ENCODE assay signal across 8 mouse cellular contexts in the genomic region with DNA sequence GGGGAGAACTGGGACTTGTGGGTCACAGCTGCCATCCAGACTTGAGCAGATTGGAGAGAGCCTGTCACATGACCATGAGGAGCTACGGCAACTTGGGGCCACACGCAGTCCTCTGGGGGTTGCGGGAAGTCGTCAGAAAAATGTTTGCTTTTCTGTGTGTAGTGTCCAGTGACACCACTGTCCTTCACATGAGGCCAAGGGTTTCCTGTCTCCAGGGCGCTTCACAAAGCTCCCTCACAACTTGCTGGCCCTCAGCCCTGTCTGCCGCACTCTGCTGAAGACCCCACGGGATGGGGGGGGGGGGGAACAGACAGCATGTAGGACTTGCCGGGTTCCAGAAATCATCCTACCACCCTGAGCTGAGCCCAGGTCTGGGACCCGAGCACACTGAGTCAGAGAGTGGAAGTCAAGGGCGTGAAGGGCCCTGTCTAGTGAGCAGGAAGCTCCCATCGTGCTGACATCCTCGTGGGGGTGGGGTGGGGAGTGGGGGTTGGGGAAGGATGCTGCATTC. TPM values are rescaled to one million over a fixed set of nuclear protein-coding genes. Genes with fewer than 3 reads are reported as not detected.
A peak's percentile ranks its signal among the peaks of the same experiment; 100 is the strongest.
DNase-seq lines count a peak whose midpoint lies in the region; ATAC-seq and TF ChIP-seq lines count a peak whose summit lies in the region.

No protein-coding gene starts in this region.

- peak; percentile 14; the same call in 1 of the 2 replicates for ATAC-seq in kidney, postnatal 0 days (replicated peaks; ENCODE audit: low FRiP score, low read depth)
- peak; percentile 7 for ATAC-seq in embryonic facial prominence, embryonic 14.5 days (ENCODE audit: low read depth)
- ATAC-seq in intestine, embryonic 16.5 days = 0 out of 2 replicates have a peak, but pooled peaks have one; percentile 0
- peak; percentile 66 for ATAC-seq in midbrain, postnatal 0 days (ENCODE audit: low FRiP score)
- no peak for ATAC-seq in erythroid progenitor cell, adult 5-6 weeks (replicated peaks; ENCODE audit: low FRiP score, poor library complexity, severe bottlenecking)

- no peaks in the 10 kb centered on the region for H3K9me3 ChIP-seq in kidney, postnatal 0 days (replicated peaks; ENCODE audit: low read length)
- no peaks in the 10 kb centered on the region for H3K9me3 ChIP-seq in embryonic facial prominence, embryonic 14.5 days (ENCODE audit: control insufficient read depth, low read length)
- no peaks in the 10 kb centered on the region for H3K9me3 ChIP-seq in intestine, embryonic 16.5 days (ENCODE audit: control insufficient read depth, low read length)
- no peaks in the 10 kb centered on the region for H3K9me3 ChIP-seq in midbrain, postnatal 0 days (ENCODE audit: low read length)

- peak overlapping the region; percentile 81 for H3K27ac ChIP-seq in kidney, postnatal 0 days
- H3K27ac ChIP-seq in embryonic facial prominence, embryonic 14.5 days (replicated peaks; ENCODE audit: low read depth, low read length) = peak overlapping the region; percentile 66; the same call in 1 of the 2 replicates
- H3K27ac ChIP-seq in intestine, embryonic 16.5 days (ENCODE audit: low read length) = peak overlapping the region; percentile 79
- peak overlapping the region; percentile 75 for H3K27ac ChIP-seq in midbrain, postnatal 0 days (ENCODE audit: low read depth, low read length)

- H3K4me2 ChIP-seq in kidney, postnatal 0 days (ENCODE audit: low read length) = peak overlapping the region; percentile 19; the same call in 1 of the 2 replicates
- peak overlapping the region; percentile 38 for H3K4me2 ChIP-seq in embryonic facial prominence, embryonic 14.5 days (ENCODE audit: low read depth, low read length)
- H3K4me2 ChIP-seq in intestine, embryonic 16.5 days (ENCODE audit: low read depth, low read length) = peak overlapping the region; percentile 13; the same call in 1 of the 2 replicates
- H3K4me2 ChIP-seq in midbrain, postnatal 0 days (ENCODE audit: low read depth, low read length, poor library complexity, severe bottlenecking) = peak overlapping the region; percentile 15; the same call in 1 of the 2 replicates

- no peaks in the 10 kb centered on the region for H3K27me3 ChIP-seq in kidney, postnatal 0 days (ENCODE audit: insufficient read depth, low read length)
- no peaks in the 10 kb centered on the region for H3K27me3 ChIP-seq in embryonic facial prominence, embryonic 14.5 days (replicated peaks; ENCODE audit: control insufficient read depth, insufficient read depth, low read length)
- no peaks in the 10 kb centered on the region for H3K27me3 ChIP-seq in intestine, embryonic 16.5 days (replicated peaks; ENCODE audit: control insufficient read depth, insufficient read depth, low read length)
- H3K27me3 ChIP-seq in midbrain, postnatal 0 days (ENCODE audit: insufficient read depth, low read length) = no peaks in the 10 kb centered on the region

- no peak for TF ChIP-seq CTCF in kidney, postnatal 0 days (IDR thresholded peaks at IDR 0.05; ENCODE audit: low read depth)
- TF ChIP-seq CTCF in midbrain, postnatal 0 days (IDR thresholded peaks at IDR 0.05) = no peak

- H3K36me3 ChIP-seq in kidney, postnatal 0 days (ENCODE audit: insufficient read depth, low read length) = no peaks in the 10 kb centered on the region
- no peaks in the 10 kb centered on the region for H3K36me3 ChIP-seq in embryonic facial prominence, embryonic 14.5 days (ENCODE audit: control insufficient read depth, insufficient read depth, low read length)
- no peaks in the 10 kb centered on the region for H3K36me3 ChIP-seq in intestine, embryonic 16.5 days (ENCODE audit: control insufficient read depth, insufficient read depth, low read length)
- H3K36me3 ChIP-seq in midbrain, postnatal 0 days (ENCODE audit: insufficient read depth, low read length) = no peaks in the 10 kb centered on the region

- peak overlapping the region; percentile 46; the same call in 1 of the 2 replicates for H3K9ac ChIP-seq in kidney, postnatal 0 days (ENCODE audit: low read depth, low read length)
- peak overlapping the region; percentile 51 for H3K9ac ChIP-seq in embryonic facial prominence, embryonic 14.5 days (ENCODE audit: low read depth, low read length)
- H3K9ac ChIP-seq in intestine, embryonic 16.5 days (ENCODE audit: low read depth, low read length) = peak overlapping the region; percentile 59; the same call in 1 of the 2 replicates
- peak overlapping the region; percentile 36; the same call in 1 of the 2 replicates for H3K9ac ChIP-seq in midbrain, postnatal 0 days (replicated peaks; ENCODE audit: low read length, poor library complexity, severe bottlenecking)

- 15% methylated on average over 11 of the region's 12 CpGs for WGBS in kidney, postnatal 0 days
- WGBS in embryonic facial prominence, embryonic 14.5 days = 12% methylated on average over 10 of the region's 12 CpGs
- WGBS in intestine, embryonic 16.5 days = 15% methylated on average over 12 of the region's 12 CpGs
- WGBS in midbrain, postnatal 0 days = 2% methylated on average over 12 of the region's 12 CpGs

- peaks cover 36% of the 10 kb centered on the region for H3K4me1 ChIP-seq in kidney, postnatal 0 days (replicated peaks; ENCODE audit: insufficient read depth, low read length)
- peaks cover 23% of the 10 kb centered on the region for H3K4me1 ChIP-seq in embryonic facial prominence, embryonic 14.5 days (ENCODE audit: control insufficient read depth, insufficient read depth, low read length)
- peaks cover 57% of the 10 kb centered on the region for H3K4me1 ChIP-seq in intestine, embryonic 16.5 days (ENCODE audit: control insufficient read depth, insufficient read depth, low read length)
- peaks cover 23% of the 10 kb centered on the region for H3K4me1 ChIP-seq in midbrain, postnatal 0 days (ENCODE audit: insufficient read depth, low read length)

- peak; percentile 61 for DNase-seq in kidney, postnatal 0 days (ENCODE audit: low spot score)
- DNase-seq in kidney, postnatal 25 days = no peak
- no peak for DNase-seq in embryonic facial prominence, embryonic 14.5 days (ENCODE audit: low spot score)
- DNase-seq in midbrain, postnatal 0 days (ENCODE audit: low spot score) = no peak
- no peak for DNase-seq in urinary bladder, adult 2 months (ENCODE audit: low spot score)
- DNase-seq in ovary, postnatal 10 days (ENCODE audit: low spot score) = no peak

- no peak overlapping the region for H3K4me3 ChIP-seq in kidney, postnatal 0 days (replicated peaks; ENCODE audit: low read depth, low read length)
- no peak overlapping the region for H3K4me3 ChIP-seq in embryonic facial prominence, embryonic 14.5 days (ENCODE audit: low read depth, low read length)
- no peak overlapping the region for H3K4me3 ChIP-seq in intestine, embryonic 16.5 days (ENCODE audit: low read length)
- no peak overlapping the region for H3K4me3 ChIP-seq in midbrain, postnatal 0 days (ENCODE audit: low read depth, low read length)

RNA-seq across cellular contexts. Expression of a gene that starts 16.4 kb away (rescaled TPM):
- polyA plus RNA-seq in kidney, postnatal 0 days (2015; fragmentation: Nextera tagmentation; extraction: Ambion mirVana) = 6.3 and 6.8 TPM in 2 replicates
- 5.8 and 7.9 TPM in 2 replicates for polyA plus RNA-seq in embryonic facial prominence, embryonic 14.5 days (2014; fragmentation: Nextera tagmentation; extraction: Ambion mirVana)
- 11.3 and 12.7 TPM in 2 replicates for polyA plus RNA-seq in intestine, embryonic 16.5 days (2015; fragmentation: Nextera tagmentation; extraction: Ambion mirVana)
- total RNA-seq in midbrain, postnatal 0 days (2014; rRNA removed) = 23.2 and 27.5 TPM in 2 replicates
- 8.4 and 8.7 TPM in 2 replicates for polyA plus RNA-seq in midbrain, postnatal 0 days (2015; fragmentation: Nextera tagmentation; extraction: Ambion mirVana)
- total RNA-seq in erythroid progenitor cell, adult 5-6 weeks (2015; ENCODE audit: low replicate concordance) = 1.8 and 2.1 TPM in 2 replicates
- 0.39 and 2.3 TPM in 2 replicates for total RNA-seq in erythroid progenitor cell, adult 5-6 weeks (2017; ENCODE audit: low replicate concordance)
- polyA plus RNA-seq in urinary bladder, adult 2 months (2012; rRNA removed) = 17.1 and 25.1 TPM in 2 replicates

RNA-seq across cellular contexts. Expression of a gene that starts 18.7 kb away (rescaled TPM):
- polyA plus RNA-seq in kidney, postnatal 0 days (2015; fragmentation: Nextera tagmentation; extraction: Ambion mirVana) = 45.7 and 48.9 TPM in 2 replicates
- polyA plus RNA-seq in embryonic facial prominence, embryonic 14.5 days (2014; fragmentation: Nextera tagmentation; extraction: Ambion mirVana) = 59.0 and 61.5 TPM in 2 replicates
- 43.0 and 46.2 TPM in 2 replicates for polyA plus RNA-seq in intestine, embryonic 16.5 days (2015; fragmentation: Nextera tagmentation; extraction: Ambion mirVana)
- total RNA-seq in midbrain, postnatal 0 days (2014; rRNA removed) = 28.7 and 43.5 TPM in 2 replicates
- 68.7 and 70.8 TPM in 2 replicates for polyA plus RNA-seq in midbrain, postnatal 0 days (2015; fragmentation: Nextera tagmentation; extraction: Ambion mirVana)
- 5.4 and 6.3 TPM in 2 replicates for total RNA-seq in erythroid progenitor cell, adult 5-6 weeks (2015; ENCODE audit: low replicate concordance)
- total RNA-seq in erythroid progenitor cell, adult 5-6 weeks (2017; ENCODE audit: low replicate concordance) = 1.2 and 8.1 TPM in 2 replicates
- polyA plus RNA-seq in urinary bladder, adult 2 months (2012; rRNA removed) = 30.4 and 32.8 TPM in 2 replicates

RNA-seq across cellular contexts. Expression of a gene that starts 18.7 kb away (rescaled TPM):
- 57.8 and 61.4 TPM in 2 replicates for polyA plus RNA-seq in kidney, postnatal 0 days (2015; fragmentation: Nextera tagmentation; extraction: Ambion mirVana)
- 46.6 and 48.0 TPM in 2 replicates for polyA plus RNA-seq in embryonic facial prominence, embryonic 14.5 days (2014; fragmentation: Nextera tagmentation; extraction: Ambion mirVana)
- polyA plus RNA-seq in intestine, embryonic 16.5 days (2015; fragmentation: Nextera tagmentation; extraction: Ambion mirVana) = 56.2 and 58.2 TPM in 2 replicates
- 17.9 and 27.8 TPM in 2 replicates for total RNA-seq in midbrain, postnatal 0 days (2014; rRNA removed)
- 63.1 and 67.0 TPM in 2 replicates for polyA plus RNA-seq in midbrain, postnatal 0 days (2015; fragmentation: Nextera tagmentation; extraction: Ambion mirVana)
- total RNA-seq in erythroid progenitor cell, adult 5-6 weeks (2015; ENCODE audit: low replicate concordance) = 8.4 and 22.7 TPM in 2 replicates
- 4.8 and 11.3 TPM in 2 replicates for total RNA-seq in erythroid progenitor cell, adult 5-6 weeks (2017; ENCODE audit: low replicate concordance)
- 47.1 and 50.6 TPM in 2 replicates for polyA plus RNA-seq in urinary bladder, adult 2 months (2012; rRNA removed)

RNA-seq across cellular contexts. Expression of a gene that starts 22.2 kb away (rescaled TPM):
- 135 and 148 TPM in 2 replicates for polyA plus RNA-seq in kidney, postnatal 0 days (2015; fragmentation: Nextera tagmentation; extraction: Ambion mirVana)
- 206 and 208 TPM in 2 replicates for polyA plus RNA-seq in embryonic facial prominence, embryonic 14.5 days (2014; fragmentation: Nextera tagmentation; extraction: Ambion mirVana)
- 927 and 953 TPM in 2 replicates for polyA plus RNA-seq in intestine, embryonic 16.5 days (2015; fragmentation: Nextera tagmentation; extraction: Ambion mirVana)
- 1,673 and 2,112 TPM in 2 replicates for total RNA-seq in midbrain, postnatal 0 days (2014; rRNA removed)
- polyA plus RNA-seq in midbrain, postnatal 0 days (2015; fragmentation: Nextera tagmentation; extraction: Ambion mirVana) = 1,654 and 1,809 TPM in 2 replicates
- total RNA-seq in erythroid progenitor cell, adult 5-6 weeks (2015; ENCODE audit: low replicate concordance) = 2.5 and 9.4 TPM in 2 replicates
- 5.2 and 10.0 TPM in 2 replicates for total RNA-seq in erythroid progenitor cell, adult 5-6 weeks (2017; ENCODE audit: low replicate concordance)
- 2,258 and 2,468 TPM in 2 replicates for polyA plus RNA-seq in urinary bladder, adult 2 months (2012; rRNA removed)
